In the genomic region with DNA sequence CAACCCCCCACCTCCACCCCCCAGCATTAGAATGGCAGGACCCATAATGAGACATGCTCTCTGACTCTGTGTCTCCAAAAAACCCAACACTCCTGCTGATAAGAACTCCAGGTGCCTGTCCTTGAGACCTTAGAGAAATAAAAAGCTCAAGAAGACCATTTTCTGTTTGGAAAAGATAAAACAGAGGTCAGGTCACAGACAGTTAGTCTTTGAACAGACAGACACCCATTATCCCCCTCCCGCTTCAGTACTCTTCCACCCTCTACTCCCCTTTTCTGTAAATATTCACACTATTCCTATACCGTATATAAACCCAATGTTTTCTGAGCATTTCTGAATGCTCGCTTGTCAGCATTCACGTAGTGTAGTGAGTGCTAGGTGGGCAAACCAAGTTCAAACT, we compare ENCODE assay signal across 21 mouse cellular contexts. TPM values are rescaled to one million over a fixed set of nuclear protein-coding genes. Genes with fewer than 3 reads are reported as not detected.
A peak's percentile ranks its signal among the peaks of the same experiment; 100 is the strongest.
DNase-seq lines count a peak whose midpoint lies in the region; ATAC-seq and TF ChIP-seq lines count a peak whose summit lies in the region.
"Had no signal": no experiment of that assay in that cellular context is flagged by ENCODE, and none has a peak within 500 bp of the region (broad histone marks: within the 10 kb centered on the region; RNA-seq: fewer than 3 reads in every experiment).

No protein-coding gene starts in this region.

- H3K36me3 ChIP-seq in heart, embryonic 11.5 days (ENCODE audit: control insufficient read depth, insufficient read depth, low read length): no peaks in the 10 kb centered on the region
- H3K36me3 ChIP-seq in hindbrain, embryonic 14.5 days (replicated peaks; ENCODE audit: control insufficient read depth, insufficient read depth): no peaks in the 10 kb centered on the region
- no peaks in the 10 kb centered on the region for H3K36me3 ChIP-seq in hindbrain, embryonic 10.5 days
- no peaks in the 10 kb centered on the region for H3K36me3 ChIP-seq in lung, embryonic 14.5 days (ENCODE audit: insufficient read depth)
- H3K36me3 ChIP-seq: hindbrain, embryonic 13.5 days; intestine, embryonic 15.5 days; midbrain, embryonic 12.5 days; neural tube, embryonic 12.5 days had no signal

- no peaks in the 10 kb centered on the region for H3K9me3 ChIP-seq in heart, embryonic 11.5 days (replicated peaks; ENCODE audit: control insufficient read depth, low read length)
- H3K9me3 ChIP-seq in hindbrain, embryonic 14.5 days (ENCODE audit: control insufficient read depth, low read length): no peaks in the 10 kb centered on the region
- no peaks in the 10 kb centered on the region for H3K9me3 ChIP-seq in hindbrain, embryonic 10.5 days
- H3K9me3 ChIP-seq in lung, embryonic 14.5 days (ENCODE audit: low read depth, low read length): no peaks in the 10 kb centered on the region
- H3K9me3 ChIP-seq: hindbrain, embryonic 13.5 days; intestine, embryonic 15.5 days; midbrain, embryonic 12.5 days; neural tube, embryonic 12.5 days had no signal

- no peak overlapping the region for H3K9ac ChIP-seq in heart, embryonic 11.5 days (ENCODE audit: low read depth, low read length)
- H3K9ac ChIP-seq in hindbrain, embryonic 14.5 days: no peak overlapping the region
- no peak overlapping the region for H3K9ac ChIP-seq in lung, embryonic 14.5 days
- H3K9ac ChIP-seq: hindbrain, embryonic 13.5 days; intestine, embryonic 15.5 days; midbrain, embryonic 12.5 days; neural tube, embryonic 12.5 days had no signal

- no peaks in the 10 kb centered on the region for H3K27me3 ChIP-seq in heart, embryonic 11.5 days (ENCODE audit: control insufficient read depth, insufficient read depth, low read length)
- no peaks in the 10 kb centered on the region for H3K27me3 ChIP-seq in hindbrain, embryonic 14.5 days (ENCODE audit: control insufficient read depth, insufficient read depth, low read length)
- H3K27me3 ChIP-seq in hindbrain, embryonic 10.5 days (ENCODE audit: insufficient read depth, poor library complexity, severe bottlenecking): no peaks in the 10 kb centered on the region
- no peaks in the 10 kb centered on the region for H3K27me3 ChIP-seq in lung, embryonic 14.5 days (ENCODE audit: insufficient read depth, low read length)
- H3K27me3 ChIP-seq: hindbrain, embryonic 13.5 days; intestine, embryonic 15.5 days; midbrain, embryonic 12.5 days; neural tube, embryonic 12.5 days had no signal

- peak overlapping the region; percentile 57 for H3K27ac ChIP-seq in heart, embryonic 11.5 days (ENCODE audit: low read depth, low read length)
- H3K27ac ChIP-seq in hindbrain, embryonic 14.5 days: 0 out of 2 replicates have a peak overlapping the region, but pooled peaks have one; percentile 21
- H3K27ac ChIP-seq in hindbrain, embryonic 10.5 days: no peak overlapping the region
- no peak overlapping the region for H3K27ac ChIP-seq in lung, embryonic 14.5 days (ENCODE audit: low read depth)
- H3K27ac ChIP-seq: hindbrain, embryonic 13.5 days; layer of hippocampus, adult 2 months; macrophage; midbrain, embryonic 12.5 days; neural tube, embryonic 12.5 days had no signal

- DNase-seq in heart, postnatal 36 days: no peak
- no peak for DNase-seq in hindbrain, embryonic 14.5 days (ENCODE audit: low spot score)
- DNase-seq in hindbrain, embryonic 10.5 days (ENCODE audit: low spot score): no peak
- no peak for DNase-seq in lung, embryonic 14.5 days
- DNase-seq in lung, postnatal 4 days: no peak
- DNase-seq in spleen, postnatal 4 days (ENCODE audit: low spot score in 2 of 2): no peak
- DNase-seq: B cell, adult 2 months; cerebellum, adult 2 months; cerebellum, postnatal 36 days; layer of hippocampus, postnatal 36 days; spleen, adult 18-20 months; thymus, postnatal 4 days had no signal

- WGBS in heart, embryonic 11.5 days (ENCODE audit: insufficient replicate concordance): 63% methylated on average over 4 of the region's 4 CpGs
- WGBS in hindbrain, embryonic 14.5 days: 68% methylated on average over 4 of the region's 4 CpGs
- 84% methylated on average over 4 of the region's 4 CpGs for WGBS in hindbrain, embryonic 10.5 days
- WGBS in lung, embryonic 14.5 days: 27% methylated on average over 4 of the region's 4 CpGs

- no peak for TF ChIP-seq CTCF in lung, embryonic 14.5 days (IDR thresholded peaks at IDR 0.05; ENCODE audit: low read depth)

- intact Hi-C loops in heart, postnatal 36 days (cut with DNase I): no loop called here

- peaks cover 10% of the 10 kb centered on the region; the same call in 1 of the 2 replicates for H3K4me1 ChIP-seq in heart, embryonic 11.5 days (ENCODE audit: control insufficient read depth, insufficient read depth, low read length)
- no peaks in the 10 kb centered on the region; the same call in 1 of the 2 replicates for H3K4me1 ChIP-seq in hindbrain, embryonic 14.5 days (replicated peaks; ENCODE audit: control insufficient read depth, insufficient read depth, low read length)
- H3K4me1 ChIP-seq in hindbrain, embryonic 10.5 days (replicated peaks): peaks cover 6% of the 10 kb centered on the region; the same call in 1 of the 2 replicates
- peaks cover 4% of the 10 kb centered on the region; the same call in 1 of the 2 replicates for H3K4me1 ChIP-seq in lung, embryonic 14.5 days (ENCODE audit: insufficient read depth)
- H3K4me1 ChIP-seq: midbrain, embryonic 12.5 days had no signal

- H3K4me2 ChIP-seq in heart, embryonic 11.5 days: no peak overlapping the region
- H3K4me2 ChIP-seq in hindbrain, embryonic 14.5 days (replicated peaks): no peak overlapping the region
- H3K4me2 ChIP-seq in lung, embryonic 14.5 days: no peak overlapping the region
- H3K4me2 ChIP-seq: hindbrain, embryonic 13.5 days; intestine, embryonic 15.5 days; midbrain, embryonic 12.5 days; neural tube, embryonic 12.5 days had no signal

- no peak for ATAC-seq in heart, embryonic 11.5 days (replicated peaks; ENCODE audit: insufficient number of reproducible peaks, low FRiP score, low TSS enrichment)
- no peak for ATAC-seq in hindbrain, embryonic 14.5 days (ENCODE audit: low FRiP score)
- ATAC-seq in lung, embryonic 14.5 days (ENCODE audit: insufficient read depth): 0 out of 2 replicates have a peak, but pooled peaks have one; percentile 10
- ATAC-seq in megakaryocyte-erythroid progenitor cell, adult 5-6 weeks (replicated peaks; ENCODE audit: low FRiP score, low TSS enrichment, poor library complexity, severe bottlenecking): peak; percentile 66

- no peak overlapping the region for H3K4me3 ChIP-seq in heart, embryonic 11.5 days (ENCODE audit: low read depth, low read length)
- H3K4me3 ChIP-seq in hindbrain, embryonic 14.5 days (replicated peaks; ENCODE audit: low read length): no peak overlapping the region
- no peak overlapping the region for H3K4me3 ChIP-seq in hindbrain, embryonic 10.5 days
- no peak overlapping the region for H3K4me3 ChIP-seq in lung, embryonic 14.5 days (ENCODE audit: low read depth, low read length)
- H3K4me3 ChIP-seq: erythroblast, embryonic 14.5 days; hindbrain, embryonic 13.5 days; intestine, embryonic 15.5 days; layer of hippocampus, adult 2 months; midbrain, embryonic 12.5 days; neural tube, embryonic 12.5 days had no signal

RNA-seq across cellular contexts. Expression of a gene that starts 41.9 kb away (rescaled TPM):
- polyA plus RNA-seq in heart, embryonic 11.5 days (2014; fragmentation: Nextera tagmentation; extraction: Ambion mirVana): 10.3 and 10.9 TPM in 2 replicates
- 1 to 10 TPM; 4.9 to 5.4 TPM for total RNA-seq in heart, postnatal 36 days (2021)
- polyA plus RNA-seq in hindbrain, embryonic 14.5 days (2014; fragmentation: Nextera tagmentation; extraction: Ambion mirVana): 24.4 and 29.0 TPM in 2 replicates
- 22.8 and 24.6 TPM in 2 replicates for polyA plus RNA-seq in hindbrain, embryonic 10.5 days (2016; fragmentation: Nextera tagmentation; extraction: Ambion mirVana)
- polyA plus RNA-seq in lung, embryonic 14.5 days (2014; fragmentation: Nextera tagmentation; extraction: Ambion mirVana): 16.5 and 18.6 TPM in 2 replicates
- 4.5 and 5.9 TPM in 2 replicates for total RNA-seq in megakaryocyte-erythroid progenitor cell, adult 5-6 weeks (2014; fragmentation: Nextera tagmentation)
- 4.0 and 4.3 TPM in 2 replicates for total RNA-seq in megakaryocyte-erythroid progenitor cell, adult 5-6 weeks (2017)

Comparison
In these comparisons a context has a peak if more than half of its experiments do, and no peak if none do; other contexts are left out.
1. H3K27ac ChIP-seq: peak in heart, embryonic 11.5 days (single experiment) and hindbrain, embryonic 14.5 days (single experiment); none in hindbrain, embryonic 10.5 days (single experiment) and lung, embryonic 14.5 days (single experiment).
2. ATAC-seq: peak in lung, embryonic 14.5 days (single experiment) and megakaryocyte-erythroid progenitor cell, adult 5-6 weeks (single experiment); none in heart, embryonic 11.5 days (single experiment) and hindbrain, embryonic 14.5 days (single experiment).